Mouse (Mus musculus): ENCODE results near the gene Ip6k3. TPM values are rescaled to one million over a fixed set of nuclear protein-coding genes. Genes with fewer than 3 reads are reported as not detected.

The Ip6k3 gene
- polyA plus RNA-seq, 2 experiments, result 0.47 to 0.76 TPM

GRCm38 (mm10) chr17:27160905-27161304, 6.7 kb downstream of the Ip6k3 start:
- Histone ChIP-seq H3K9ac (ENCODE audit: low read depth, low read length, severe bottlenecking) (no peak overlapping the region), H3K36me3 (ENCODE audit: control insufficient read depth, insufficient read depth, low read length) (no peaks in the 10 kb centered on the region), H3K4me2 (replicated peaks; ENCODE audit: low read depth, low read length, severe bottlenecking) (no peak overlapping the region), H3K27ac (replicated peaks; ENCODE audit: low read depth, low read length) (no peak overlapping the region), H3K9me3 (ENCODE audit: control insufficient read depth, low read length) (no peaks in the 10 kb centered on the region), H3K4me1 (ENCODE audit: control insufficient read depth, insufficient read depth, low read length) (peaks cover 11% of the 10 kb centered on the region), H3K27me3 (ENCODE audit: control insufficient read depth, insufficient read depth, low read length) (no peaks in the 10 kb centered on the region), H3K4me3 (replicated peaks; ENCODE audit: low read length) (no peak overlapping the region)
- ATAC-seq (ENCODE audit: low FRiP score, low read depth) (no peak), DNase-seq (ENCODE audit: low spot score) (no peak)
- no peak for TF ChIP-seq POLR2A (IDR thresholded peaks at IDR 0.05; ENCODE audit: borderline replicate concordance, extremely low read depth, insufficient read depth, insufficient read length)
- WGBS, result 64% methylated on average over 4 of the region's 4 CpGs

GRCm38 (mm10) chr17:27159169-27159568, 8.4 kb downstream of the Ip6k3 start:
- Histone ChIP-seq H3K27ac (replicated peaks; ENCODE audit: low read depth, low read length) (no peak overlapping the region), H3K36me3 (ENCODE audit: control insufficient read depth, insufficient read depth, low read length) (no peaks in the 10 kb centered on the region), H3K9me3 (ENCODE audit: control insufficient read depth, low read length) (no peaks in the 10 kb centered on the region), H3K27me3 (ENCODE audit: control insufficient read depth, insufficient read depth, low read length) (no peaks in the 10 kb centered on the region), H3K9ac (ENCODE audit: low read depth, low read length, severe bottlenecking) (no peak overlapping the region), H3K4me3 (replicated peaks; ENCODE audit: low read length) (no peak overlapping the region), H3K4me1 (ENCODE audit: control insufficient read depth, insufficient read depth, low read length) (peaks cover 19% of the 10 kb centered on the region), H3K4me2 (replicated peaks; ENCODE audit: low read depth, low read length, severe bottlenecking) (no peak overlapping the region)
- ATAC-seq (ENCODE audit: low FRiP score, low read depth) (no peak), DNase-seq (ENCODE audit: low spot score) (no peak)
- 65% methylated on average over 7 of the region's 7 CpGs for WGBS
- TF ChIP-seq POLR2A (IDR thresholded peaks at IDR 0.05; ENCODE audit: borderline replicate concordance, extremely low read depth, insufficient read depth, insufficient read length), result no peak

- WGBS, result 73% methylated on average over 6 of the region's 6 CpGs
- H3K27ac ChIP-seq (replicated peaks; ENCODE audit: low read depth, low read length), result no peak overlapping the region
Measured at GRCm38 (mm10) chr17:27158439-27158838, 9.2 kb downstream of the Ip6k3 start.

GRCm38 (mm10) chr17:27155752-27156151, 11.8 kb downstream of the Ip6k3 start:
- no peak for ATAC-seq (ENCODE audit: low FRiP score, low read depth)

More at GRCm38 (mm10) chr17:27158439-27158838, 9.2 kb downstream of the Ip6k3 start:
- DNase-seq (ENCODE audit: low spot score) (no peak), ATAC-seq (ENCODE audit: low FRiP score, low read depth) (no peak)
- no peak for TF ChIP-seq POLR2A (IDR thresholded peaks at IDR 0.05; ENCODE audit: borderline replicate concordance, extremely low read depth, insufficient read depth, insufficient read length)
- peaks cover 27% of the 10 kb centered on the region for H3K4me1 ChIP-seq (ENCODE audit: control insufficient read depth, insufficient read depth, low read length)
- H3K36me3 ChIP-seq (ENCODE audit: control insufficient read depth, insufficient read depth, low read length), result no peaks in the 10 kb centered on the region
- H3K4me3 ChIP-seq (replicated peaks; ENCODE audit: low read length), result no peak overlapping the region
- no peaks in the 10 kb centered on the region for H3K27me3 ChIP-seq (ENCODE audit: control insufficient read depth, insufficient read depth, low read length)
- H3K9me3 ChIP-seq (ENCODE audit: control insufficient read depth, low read length), result no peaks in the 10 kb centered on the region
- no peak overlapping the region for H3K9ac ChIP-seq (ENCODE audit: low read depth, low read length, severe bottlenecking)
- H3K4me2 ChIP-seq (replicated peaks; ENCODE audit: low read depth, low read length, severe bottlenecking), result no peak overlapping the region

GRCm38 (mm10) chr17:27154881-27155280, 12.7 kb downstream of the Ip6k3 start:
- Histone ChIP-seq H3K9me3 (ENCODE audit: control insufficient read depth, low read length) (no peaks in the 10 kb centered on the region), H3K27me3 (ENCODE audit: control insufficient read depth, insufficient read depth, low read length) (no peaks in the 10 kb centered on the region), H3K4me3 (replicated peaks; ENCODE audit: low read length) (no peak overlapping the region), H3K4me2 (replicated peaks; ENCODE audit: low read depth, low read length, severe bottlenecking) (no peak overlapping the region), H3K4me1 (ENCODE audit: control insufficient read depth, insufficient read depth, low read length) (peaks cover 37% of the 10 kb centered on the region), H3K27ac (replicated peaks; ENCODE audit: low read depth, low read length) (no peak overlapping the region), H3K9ac (ENCODE audit: low read depth, low read length, severe bottlenecking) (0 out of 2 replicates have a peak overlapping the region, but pooled peaks have one; percentile 13), H3K36me3 (ENCODE audit: control insufficient read depth, insufficient read depth, low read length) (no peaks in the 10 kb centered on the region)
- ATAC-seq (ENCODE audit: low FRiP score, low read depth), result no peak
- 22% methylated on average over 6 of the region's 6 CpGs for WGBS
- DNase-seq (ENCODE audit: low spot score), result no peak
- TF ChIP-seq POLR2A (IDR thresholded peaks at IDR 0.05; ENCODE audit: borderline replicate concordance, extremely low read depth, insufficient read depth, insufficient read length), result no peak

More at GRCm38 (mm10) chr17:27155752-27156151, 11.8 kb downstream of the Ip6k3 start:
- H3K27ac ChIP-seq (replicated peaks; ENCODE audit: low read depth, low read length), result no peak overlapping the region
- DNase-seq (ENCODE audit: low spot score), result no peak
- H3K4me1 ChIP-seq (ENCODE audit: control insufficient read depth, insufficient read depth, low read length), result peaks cover 34% of the 10 kb centered on the region
- TF ChIP-seq POLR2A (IDR thresholded peaks at IDR 0.05; ENCODE audit: borderline replicate concordance, extremely low read depth, insufficient read depth, insufficient read length), result no peak
- no peaks in the 10 kb centered on the region for H3K27me3 ChIP-seq (ENCODE audit: control insufficient read depth, insufficient read depth, low read length)
- H3K9me3 ChIP-seq (ENCODE audit: control insufficient read depth, low read length), result no peaks in the 10 kb centered on the region
- no peak overlapping the region for H3K4me2 ChIP-seq (replicated peaks; ENCODE audit: low read depth, low read length, severe bottlenecking)
- H3K36me3 ChIP-seq (ENCODE audit: control insufficient read depth, insufficient read depth, low read length), result no peaks in the 10 kb centered on the region
- H3K4me3 ChIP-seq (replicated peaks; ENCODE audit: low read length), result no peak overlapping the region
- 72% methylated on average over 8 of the region's 8 CpGs for WGBS
- H3K9ac ChIP-seq (ENCODE audit: low read depth, low read length, severe bottlenecking), result no peak overlapping the region

- WGBS, result 87% methylated on average over 14 of the region's 14 CpGs
- no peak overlapping the region for H3K27ac ChIP-seq (replicated peaks; ENCODE audit: low read depth, low read length)
Measured at GRCm38 (mm10) chr17:27154256-27154655, 13.3 kb downstream of the Ip6k3 start.

More at GRCm38 (mm10) chr17:27154256-27154655, 13.3 kb downstream of the Ip6k3 start:
- H3K9me3 ChIP-seq (ENCODE audit: control insufficient read depth, low read length), result no peaks in the 10 kb centered on the region
- H3K9ac ChIP-seq (ENCODE audit: low read depth, low read length, severe bottlenecking), result no peak overlapping the region
- DNase-seq (ENCODE audit: low spot score), result no peak
- peaks cover 38% of the 10 kb centered on the region for H3K4me1 ChIP-seq (ENCODE audit: control insufficient read depth, insufficient read depth, low read length)
- H3K27me3 ChIP-seq (ENCODE audit: control insufficient read depth, insufficient read depth, low read length), result no peaks in the 10 kb centered on the region
- no peak for TF ChIP-seq POLR2A (IDR thresholded peaks at IDR 0.05; ENCODE audit: borderline replicate concordance, extremely low read depth, insufficient read depth, insufficient read length)
- no peaks in the 10 kb centered on the region for H3K36me3 ChIP-seq (ENCODE audit: control insufficient read depth, insufficient read depth, low read length)
- no peak overlapping the region for H3K4me2 ChIP-seq (replicated peaks; ENCODE audit: low read depth, low read length, severe bottlenecking)
- H3K4me3 ChIP-seq (replicated peaks; ENCODE audit: low read length), result no peak overlapping the region
- no peak for ATAC-seq (ENCODE audit: low FRiP score, low read depth)

Measured in limb, embryonic 14.5 days (tissue).